Mouse (Mus musculus) myocyte (in vitro differentiated cells): ENCODE results near the gene Vmn1r221. TPM values are rescaled to one million over a fixed set of nuclear protein-coding genes. Genes with fewer than 3 reads are reported as not detected.

ENCODE experiments used
- H3K27me3 ChIP-seq: one replicate; pipeline ENCODE4 v1.6.1; 2011; ENCODE audit not compliant: control insufficient read depth, insufficient read depth, insufficient read length
- H3K36me3 ChIP-seq: one replicate; pipeline ENCODE4 v1.6.1; 2011; ENCODE audit not compliant: control insufficient read depth, insufficient read depth
- H3K4me2 ChIP-seq: one replicate; pipeline ENCODE4 v1.6.1; 2011; ENCODE audit warnings: low read depth, control low read depth
- H3K4me3 ChIP-seq: one replicate; pipeline ENCODE4 v1.5.1; 2011; ENCODE audit warnings: mild to moderate bottlenecking, control low read depth, moderate library complexity
- H3K79me2 ChIP-seq: one replicate; pipeline ENCODE4 v1.6.1; 2011; ENCODE audit not compliant: control insufficient read depth, insufficient read depth
- H3ac ChIP-seq: one replicate; pipeline ENCODE4 v1.6.1; 2011; ENCODE audit not compliant: control insufficient read depth, insufficient read length
- CEBPB ChIP-seq: IDR thresholded peaks from 2 replicates; pipeline ENCODE4 v1.6.1; 2011; ENCODE audit warnings: mild to moderate bottlenecking, moderate library complexity; ENCODE audit not compliant: poor library complexity, insufficient read depth, severe bottlenecking
- E2F4 ChIP-seq: IDR thresholded peaks from one replicate; pipeline ENCODE4 v1.6.1; 2011; ENCODE audit warnings: mild to moderate bottlenecking, control low read depth, moderate library complexity; ENCODE audit not compliant: insufficient read depth
- MAX ChIP-seq: IDR thresholded peaks from one replicate; pipeline ENCODE4 v1.6.1; 2011; ENCODE audit warnings: low read depth, mild to moderate bottlenecking, control low read depth
- MYOD1 ChIP-seq, 3 experiments: IDR thresholded peaks; one replicate each; pipeline ENCODE4 v1.6.1; 2011; ENCODE audit warnings: control low read depth in 2 of 3, low read depth in 2 of 3, mild to moderate bottlenecking in 2 of 3, moderate library complexity in 1 of 3; ENCODE audit not compliant: insufficient read length in 2 of 3, control insufficient read depth in 1 of 3
- MYOG ChIP-seq, 3 experiments: IDR thresholded peaks; one replicate each; pipeline ENCODE4 v1.6.1; 2011; ENCODE audit warnings: control low read depth in 2 of 3, low read depth in 2 of 3, mild to moderate bottlenecking in 2 of 3; ENCODE audit not compliant: insufficient read length in 2 of 3, control insufficient read depth in 1 of 3, insufficient read depth in 1 of 3
- POLR2A ChIP-seq: IDR thresholded peaks from one replicate; pipeline ENCODE4 v1.6.1; 2011; ENCODE audit warnings: low read depth, mild to moderate bottlenecking, control low read depth, moderate library complexity; ENCODE audit not compliant: insufficient read length
- POLR2AphosphoS2 ChIP-seq: IDR thresholded peaks from one replicate; pipeline ENCODE4 v1.6.1; 2011; ENCODE audit warnings: low read depth, control low read depth; ENCODE audit not compliant: insufficient read length
- REST ChIP-seq: IDR thresholded peaks from one replicate; pipeline ENCODE4 v1.6.1; 2011; ENCODE audit warnings: mild to moderate bottlenecking, control low read depth, moderate library complexity; ENCODE audit not compliant: insufficient read depth, insufficient read length
- SRF ChIP-seq: IDR thresholded peaks from one replicate; pipeline ENCODE4 v1.6.1; 2011; ENCODE audit warnings: low read depth; ENCODE audit not compliant: control insufficient read depth, insufficient read length
- TCF12 ChIP-seq: IDR thresholded peaks from one replicate; pipeline ENCODE4 v1.6.1; 2011; ENCODE audit warnings: mild to moderate bottlenecking, control low read depth; ENCODE audit not compliant: poor library complexity, insufficient read depth, severe bottlenecking
- TCF3 ChIP-seq: IDR thresholded peaks from one replicate; pipeline ENCODE4 v1.6.1; 2011; ENCODE audit warnings: low read depth, control low read depth; ENCODE audit not compliant: insufficient read length
- USF1 ChIP-seq: IDR thresholded peaks from one replicate; pipeline ENCODE4 v1.6.1; 2011; ENCODE audit warnings: low read depth, mild to moderate bottlenecking, control low read depth, moderate library complexity
- polyA plus RNA-seq: library from polyadenylated mRNA; unstranded; fragments of >200 nt; fragmentation: generic; extraction: Trizol; gene quantifications from one replicate; pipeline ENCODE4 v1.2.1, GENCODE M21; 2012; ENCODE audit warnings: missing spikeins

Gene Vmn1r221
- polyA plus RNA-seq, 1 experiment: not detected

DNA sequence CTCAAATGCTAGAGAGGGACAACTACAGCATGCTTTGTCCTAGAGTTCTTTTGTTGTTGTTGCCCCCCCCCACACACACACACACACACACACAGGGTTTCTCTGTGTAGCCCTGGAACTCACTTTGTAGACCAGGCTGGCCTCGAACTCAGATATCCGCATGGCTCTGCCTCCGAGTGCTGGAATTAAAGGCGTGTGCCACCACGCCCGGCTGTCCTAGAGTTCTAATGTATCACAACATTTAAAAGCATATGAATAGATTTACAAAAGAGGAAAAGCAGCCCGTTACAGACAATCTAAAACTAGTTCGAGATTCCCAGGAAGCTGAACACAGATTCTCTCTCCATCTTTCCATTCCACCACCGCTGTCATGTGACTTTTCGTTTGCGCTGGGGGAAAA is 55.8 kb downstream of the Vmn1r221 start:
- Histone ChIP-seq H3K27me3 (no peaks in the 10 kb centered on the region), H3ac (no peak overlapping the region), H3K36me3 (no peaks in the 10 kb centered on the region), H3K4me3 (no peak overlapping the region), H3K4me2 (peak overlapping the region; percentile 36), H3K79me2 (no peaks in the 10 kb centered on the region)
- TF ChIP-seq TCF3: no peak
- TF ChIP-seq SRF: no peak
- TF ChIP-seq USF1: no peak
- TF ChIP-seq TCF12: no peak
- TF ChIP-seq CEBPB: no peak
- TF ChIP-seq MYOG (IDR thresholded peaks at IDR 0.05; ENCODE audit: control insufficient read depth in 1 of 3, insufficient read depth in 1 of 3, insufficient read length in 2 of 3, low read depth in 2 of 3): no peak
- no peak for TF ChIP-seq POLR2AphosphoS2
- no peak for TF ChIP-seq MAX
- TF ChIP-seq POLR2A: no peak
- TF ChIP-seq REST: no peak
- TF ChIP-seq E2F4: no peak
- no peak for TF ChIP-seq MYOD1 (IDR thresholded peaks at IDR 0.05; ENCODE audit: control insufficient read depth in 1 of 3, insufficient read length in 2 of 3, low read depth in 2 of 3)

DNA sequence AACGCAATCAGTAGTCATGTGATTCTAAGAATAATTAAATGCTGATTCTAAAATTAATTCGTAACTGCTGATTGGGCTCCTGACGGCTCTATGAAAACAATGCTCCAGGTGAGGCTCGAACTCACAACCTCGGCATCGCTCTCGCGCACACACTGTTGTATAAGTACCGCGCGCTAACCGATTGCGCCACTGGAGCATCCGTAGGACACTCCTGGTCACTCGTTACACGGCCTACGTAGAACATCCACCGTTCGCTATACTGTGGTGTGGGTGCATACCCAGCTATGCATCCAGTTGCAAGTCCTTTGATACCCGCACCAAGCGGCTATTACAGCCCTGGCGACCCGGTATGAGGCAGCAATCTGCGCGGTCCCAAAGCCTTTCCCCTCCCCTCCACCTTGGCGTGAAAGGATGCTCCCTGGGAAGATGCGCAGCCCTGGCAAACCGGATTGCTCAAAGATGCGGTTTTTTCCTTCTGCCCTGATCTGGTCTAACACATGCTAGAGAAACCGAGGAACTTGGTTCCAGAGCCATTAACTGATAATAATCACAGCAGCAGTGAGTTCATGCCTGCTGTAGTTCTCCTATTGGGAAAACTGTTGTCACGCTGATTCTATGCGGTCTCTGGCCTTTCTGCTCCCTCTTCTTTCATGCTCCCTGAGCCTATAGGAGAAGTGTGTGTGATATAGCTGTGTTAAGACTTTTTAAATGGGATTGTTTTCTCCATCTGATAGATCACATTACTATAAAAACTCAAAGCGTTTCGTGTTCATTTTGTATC is 56.6 kb downstream of the Vmn1r221 start:
- no peaks in the 10 kb centered on the region for H3K27me3 ChIP-seq
- H3K79me2 ChIP-seq: no peaks in the 10 kb centered on the region
- H3K36me3 ChIP-seq: no peaks in the 10 kb centered on the region
- H3ac ChIP-seq: no peak overlapping the region
- H3K4me3 ChIP-seq: no peak overlapping the region
- TF ChIP-seq MYOD1 (IDR thresholded peaks at IDR 0.05; ENCODE audit: control insufficient read depth in 1 of 3, insufficient read length in 2 of 3, low read depth in 2 of 3): no peak
- no peak for TF ChIP-seq POLR2A
- no peak for TF ChIP-seq POLR2AphosphoS2
- TF ChIP-seq MYOG (IDR thresholded peaks at IDR 0.05; ENCODE audit: control insufficient read depth in 1 of 3, insufficient read depth in 1 of 3, insufficient read length in 2 of 3, low read depth in 2 of 3): no peak
- no peak for TF ChIP-seq E2F4
- no peak for TF ChIP-seq USF1
- TF ChIP-seq TCF12: no peak
- no peak for TF ChIP-seq MAX
- TF ChIP-seq REST: no peak
- TF ChIP-seq TCF3: no peak
- peak overlapping the region; percentile 36 for H3K4me2 ChIP-seq

Other genes starting within 250 kb of the Vmn1r221 start
- gene Vmn1r213, start 206.5 kb upstream of the Vmn1r221 start, polyA plus RNA-seq: not detected
- gene Vmn1r214, start 183.7 kb upstream of the Vmn1r221 start, polyA plus RNA-seq: not detected
- gene Vmn1r215, start 146.1 kb upstream of the Vmn1r221 start, polyA plus RNA-seq: not detected
- not detected for gene Vmn1r217, start 95.9 kb upstream of the Vmn1r221 start, polyA plus RNA-seq
- gene Vmn1r218, start 81.0 kb upstream of the Vmn1r221 start, polyA plus RNA-seq: not detected
- gene Vmn1r219, start 54.8 kb upstream of the Vmn1r221 start, polyA plus RNA-seq: not detected
- not detected for gene Vmn1r220, start 26.2 kb upstream of the Vmn1r221 start, polyA plus RNA-seq
- not detected for gene Vmn1r222, start 21.8 kb downstream of the Vmn1r221 start, polyA plus RNA-seq
- gene Vmn1r223, start 33.0 kb downstream of the Vmn1r221 start, polyA plus RNA-seq: not detected
- gene Zfp322a, start 155.1 kb downstream of the Vmn1r221 start, polyA plus RNA-seq: 4.3 TPM
- gene Abt1, start 209.7 kb downstream of the Vmn1r221 start, polyA plus RNA-seq: 7.4 TPM